Mouse (Mus musculus): ENCODE measurements around the gene Slamf6. TPM values are rescaled to one million over a fixed set of nuclear protein-coding genes. Genes with fewer than 3 reads are reported as not detected.
"Not testable (repeated sequence)": the region's sequence is repeated elsewhere in the genome, so short reads cannot be mapped to it uniquely, and the experiment has no call there.

The Slamf6 gene
- polyA plus RNA-seq, 1 experiment from 2014 or later = 0.37 TPM

DNA sequence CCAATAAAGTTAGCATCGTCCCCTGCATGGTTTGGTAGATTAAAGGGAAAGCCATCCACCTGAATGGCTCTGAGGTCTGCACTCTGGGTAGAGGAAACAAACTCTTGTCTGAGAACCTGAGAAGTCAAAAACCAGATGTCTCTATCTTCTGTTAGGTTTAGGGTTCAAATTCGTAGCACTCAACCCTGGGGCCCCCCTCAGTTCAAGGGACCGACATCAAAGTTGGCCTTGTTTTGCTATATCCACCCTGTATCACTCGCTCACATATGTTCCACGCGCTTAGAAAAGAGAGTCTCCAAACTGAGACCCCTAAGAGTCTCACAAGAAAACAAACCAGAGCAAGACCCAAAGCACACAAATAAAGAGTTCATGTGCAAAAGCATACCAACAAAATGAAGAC is 44.4 kb downstream of the Slamf6 start:
- no peak overlapping the region for H3K27ac ChIP-seq (replicated peaks)
- no peaks in the 10 kb centered on the region for H3K4me1 ChIP-seq
- no peak overlapping the region for H3K4me2 ChIP-seq
- H3K9me3 ChIP-seq = no peaks in the 10 kb centered on the region
- no peak for ATAC-seq (ENCODE audit: extremely low read depth, insufficient number of reproducible peaks, low FRiP score, low TSS enrichment)
- H3K36me3 ChIP-seq = no peaks in the 10 kb centered on the region
- H3K27me3 ChIP-seq (replicated peaks) = no peaks in the 10 kb centered on the region
- WGBS = 79% methylated on average over 6 of the region's 6 CpGs
- no peak overlapping the region for H3K4me3 ChIP-seq
- no peak overlapping the region for H3K9ac ChIP-seq

DNA sequence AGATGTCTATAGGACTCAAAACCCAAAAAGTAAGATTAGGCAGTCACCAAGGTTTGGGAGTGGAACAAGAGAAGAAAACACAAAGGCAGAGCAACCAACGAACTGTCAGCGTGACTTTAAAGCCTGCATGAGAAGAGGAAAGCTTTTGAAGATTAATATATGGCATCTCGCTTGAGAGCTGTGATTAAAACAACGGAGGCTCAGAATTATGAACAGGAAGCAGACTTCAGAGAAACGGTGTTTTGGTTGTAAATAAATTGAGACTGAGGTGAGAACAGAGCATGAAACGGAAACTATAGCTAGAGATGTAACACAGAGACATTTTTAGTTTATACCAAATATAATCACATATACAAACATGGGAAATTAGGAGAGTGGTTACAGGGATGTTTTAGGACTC is 46.3 kb downstream of the Slamf6 start:
- no peak overlapping the region for H3K9ac ChIP-seq
- no peaks in the 10 kb centered on the region for H3K36me3 ChIP-seq
- no peak overlapping the region for H3K4me2 ChIP-seq
- no peak overlapping the region for H3K27ac ChIP-seq (replicated peaks)
- H3K4me3 ChIP-seq = no peak overlapping the region
- H3K4me1 ChIP-seq = no peaks in the 10 kb centered on the region
- no peaks in the 10 kb centered on the region; the same call in 1 of the 2 replicates for H3K9me3 ChIP-seq
- ATAC-seq (ENCODE audit: extremely low read depth, insufficient number of reproducible peaks, low FRiP score, low TSS enrichment) = no peak
- 72% methylated on average over 6 of the region's 6 CpGs for WGBS
- no peaks in the 10 kb centered on the region for H3K27me3 ChIP-seq (replicated peaks)

- no peaks in the 10 kb centered on the region for H3K36me3 ChIP-seq
- H3K4me2 ChIP-seq = no peak overlapping the region
- H3K27me3 ChIP-seq (replicated peaks) = no peaks in the 10 kb centered on the region
- H3K4me1 ChIP-seq = no peaks in the 10 kb centered on the region
- 56% methylated on average over 6 of the region's 6 CpGs for WGBS
- H3K27ac ChIP-seq (replicated peaks) = no peak overlapping the region
- no peaks in the 10 kb centered on the region; the same call in 1 of the 2 replicates for H3K9me3 ChIP-seq
- H3K4me3 ChIP-seq = no peak overlapping the region
- no peak for ATAC-seq (ENCODE audit: extremely low read depth, insufficient number of reproducible peaks, low FRiP score, low TSS enrichment)
- H3K9ac ChIP-seq = no peak overlapping the region
Observed at GRCm38 (mm10) chr1:171966054-171966790, 48.9 kb downstream of the Slamf6 start.

GRCm38 (mm10) chr1:171969221-171969620 is 51.9 kb downstream of the Slamf6 start:
- H3K4me2 ChIP-seq = no peak overlapping the region
- no peaks in the 10 kb centered on the region for H3K36me3 ChIP-seq
- H3K4me3 ChIP-seq = no peak overlapping the region
- H3K9me3 ChIP-seq = no peaks in the 10 kb centered on the region; the same call in 1 of the 2 replicates
- no peaks in the 10 kb centered on the region for H3K27me3 ChIP-seq (replicated peaks)
- H3K27ac ChIP-seq (replicated peaks) = no peak overlapping the region
- no peak for ATAC-seq (ENCODE audit: extremely low read depth, insufficient number of reproducible peaks, low FRiP score, low TSS enrichment)
- WGBS = 70% methylated on average over 6 of the region's 6 CpGs
- H3K4me1 ChIP-seq = no peaks in the 10 kb centered on the region
- no peak overlapping the region for H3K9ac ChIP-seq

- H3K4me2 ChIP-seq = no peak overlapping the region
- no peak overlapping the region for H3K27ac ChIP-seq (replicated peaks)
- H3K9ac ChIP-seq = no peak overlapping the region
- no peaks in the 10 kb centered on the region for H3K27me3 ChIP-seq (replicated peaks)
- H3K36me3 ChIP-seq = no peaks in the 10 kb centered on the region
- ATAC-seq (ENCODE audit: extremely low read depth, insufficient number of reproducible peaks, low FRiP score, low TSS enrichment) = no peak
- no peak overlapping the region for H3K4me3 ChIP-seq
- no peaks in the 10 kb centered on the region for H3K4me1 ChIP-seq
- WGBS = 68% methylated on average over 10 of the region's 10 CpGs
- H3K9me3 ChIP-seq = peaks cover 5% of the 10 kb centered on the region; the same call in 1 of the 2 replicates
Observed at GRCm38 (mm10) chr1:171970854-171971586, 53.7 kb downstream of the Slamf6 start.

DNA sequence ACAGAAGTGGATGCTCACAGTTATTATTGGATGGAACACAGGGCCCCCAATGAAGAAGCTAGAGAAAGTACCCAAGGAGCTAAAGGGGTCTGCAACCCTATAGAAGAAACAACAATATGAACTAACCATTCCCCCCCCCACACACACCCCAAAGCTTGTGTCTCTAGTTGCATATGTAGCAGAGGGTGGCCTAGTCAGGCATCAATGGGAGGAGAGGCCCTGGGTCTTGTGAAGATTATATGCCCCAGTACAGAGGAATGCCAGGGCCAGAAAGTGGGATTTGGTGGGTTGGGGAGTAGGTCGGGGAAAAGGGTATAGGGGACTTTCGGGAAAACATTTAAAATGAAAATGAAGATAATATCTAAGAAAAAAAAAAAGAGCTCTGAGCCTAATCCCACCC is 57.0 kb downstream of the Slamf6 start:
- not testable (repeated sequence) for H3K4me1 ChIP-seq; H3K9me3 ChIP-seq; H3K4me3 ChIP-seq; H3K4me2 ChIP-seq; H3K27ac ChIP-seq (replicated peaks); H3K27me3 ChIP-seq (replicated peaks); H3K36me3 ChIP-seq; ATAC-seq (ENCODE audit: extremely low read depth, insufficient number of reproducible peaks, low FRiP score, low TSS enrichment); H3K9ac ChIP-seq
- WGBS = 89% methylated on average over 2 of the region's 2 CpGs

DNA sequence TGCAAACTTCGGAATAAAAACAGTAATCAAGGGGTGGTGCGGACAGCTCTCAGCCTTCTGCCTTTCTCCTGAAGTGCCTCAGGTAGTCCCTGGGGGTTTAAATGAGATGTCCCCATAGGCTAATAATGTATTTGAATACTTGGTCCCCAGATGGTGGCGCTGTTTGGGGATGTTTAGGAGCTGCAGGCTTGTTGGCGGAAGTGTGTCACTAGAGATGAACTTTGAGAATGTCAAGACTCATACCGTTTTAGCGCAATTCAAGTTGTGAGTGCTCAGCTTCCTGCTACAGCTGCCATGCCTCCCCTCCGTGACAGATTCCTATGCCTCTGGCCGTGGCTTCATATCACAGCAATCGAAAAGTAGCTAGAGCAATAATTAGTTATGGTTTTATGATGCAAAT is 58.1 kb downstream of the Slamf6 start:
- 82% methylated on average over 9 of the region's 9 CpGs for WGBS
- H3K36me3 ChIP-seq = no peaks in the 10 kb centered on the region
- no peak for ATAC-seq (ENCODE audit: extremely low read depth, insufficient number of reproducible peaks, low FRiP score, low TSS enrichment)

DNA sequence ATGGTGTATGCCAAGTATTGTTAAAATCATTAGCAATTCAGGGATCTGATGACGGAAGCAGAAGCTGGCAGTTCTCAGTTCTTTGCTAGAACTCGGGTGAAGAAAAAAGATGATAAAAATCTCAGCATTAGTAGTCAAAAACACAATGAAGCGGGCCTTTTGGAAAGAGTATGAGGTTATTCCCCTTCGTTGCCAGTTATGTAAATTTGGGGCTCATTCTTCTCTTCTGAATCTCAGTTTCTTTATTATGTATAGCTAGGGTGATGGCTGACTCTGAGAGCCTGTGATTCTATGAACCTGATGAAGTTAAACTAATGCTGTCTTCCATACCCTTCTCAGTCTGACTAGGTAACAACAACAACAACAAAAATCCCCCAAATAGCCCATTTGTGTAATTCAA is 58.5 kb downstream of the Slamf6 start:
- no peak overlapping the region for H3K4me2 ChIP-seq
- 65% methylated on average over 4 of the region's 4 CpGs for WGBS
- H3K9ac ChIP-seq = no peak overlapping the region
- no peaks in the 10 kb centered on the region for H3K27me3 ChIP-seq (replicated peaks)
- no peak overlapping the region for H3K4me3 ChIP-seq
- no peak overlapping the region for H3K27ac ChIP-seq (replicated peaks)
- 0 out of 2 replicates have a peak, but pooled peaks cover 5% of the 10 kb centered on the region for H3K9me3 ChIP-seq
- H3K4me1 ChIP-seq = no peaks in the 10 kb centered on the region
- no peaks in the 10 kb centered on the region for H3K36me3 ChIP-seq
- no peak for ATAC-seq (ENCODE audit: extremely low read depth, insufficient number of reproducible peaks, low FRiP score, low TSS enrichment)

More for the DNA sequence above, 58.1 kb downstream of the Slamf6 start:
- no peaks in the 10 kb centered on the region for H3K27me3 ChIP-seq (replicated peaks)
- H3K4me1 ChIP-seq = no peaks in the 10 kb centered on the region
- H3K27ac ChIP-seq (replicated peaks) = no peak overlapping the region
- H3K9me3 ChIP-seq = 0 out of 2 replicates have a peak, but pooled peaks cover 5% of the 10 kb centered on the region
- no peak overlapping the region for H3K4me3 ChIP-seq
- no peak overlapping the region for H3K9ac ChIP-seq
- no peak overlapping the region for H3K4me2 ChIP-seq

DNA sequence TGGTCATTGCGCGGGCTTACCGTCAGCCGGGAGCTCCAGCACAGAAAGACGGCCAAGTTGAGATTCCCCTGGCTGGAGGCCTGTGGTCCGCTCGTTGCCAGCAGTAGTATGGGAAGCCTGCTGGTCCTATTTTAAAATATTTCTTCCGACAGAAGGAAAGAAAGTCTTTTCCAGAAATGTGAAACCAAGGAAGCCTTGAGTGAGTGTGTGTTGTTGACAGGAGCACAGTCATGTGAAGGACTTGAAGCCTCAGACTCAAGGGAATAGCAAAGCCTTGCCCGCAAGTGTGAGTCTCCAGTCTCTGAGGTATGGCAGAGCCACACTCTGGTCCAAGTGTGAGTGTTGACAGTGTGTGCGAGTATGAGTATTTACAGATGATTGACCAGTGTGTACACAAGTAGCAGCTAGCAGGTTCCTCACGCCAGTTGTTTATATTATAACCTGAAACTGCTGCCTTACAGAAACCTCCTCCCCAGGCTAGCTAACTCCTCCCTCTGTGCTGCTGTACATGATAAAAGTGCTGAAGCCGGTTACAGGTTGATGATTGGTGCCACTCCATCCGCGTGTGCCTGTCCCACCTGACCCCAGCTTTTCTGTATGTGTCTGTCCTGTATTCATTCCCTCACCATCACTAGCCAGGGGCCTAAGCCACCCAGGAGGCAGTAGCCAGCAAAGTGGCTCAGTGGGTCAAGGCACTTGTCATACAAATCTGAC is 59.7 kb downstream of the Slamf6 start:
- Histone ChIP-seq H3K4me1 (no peaks in the 10 kb centered on the region), H3K4me2 (no peak overlapping the region), H3K9ac (no peak overlapping the region), H3K27ac (replicated peaks) (no peak overlapping the region), H3K9me3 (0 out of 2 replicates have a peak, but pooled peaks cover 5% of the 10 kb centered on the region), H3K36me3 (no peaks in the 10 kb centered on the region), H3K27me3 (replicated peaks) (no peaks in the 10 kb centered on the region), H3K4me3 (no peak overlapping the region)
- 84% methylated on average over 14 of the region's 14 CpGs for WGBS
- no peak for ATAC-seq (ENCODE audit: extremely low read depth, insufficient number of reproducible peaks, low FRiP score, low TSS enrichment)

DNA sequence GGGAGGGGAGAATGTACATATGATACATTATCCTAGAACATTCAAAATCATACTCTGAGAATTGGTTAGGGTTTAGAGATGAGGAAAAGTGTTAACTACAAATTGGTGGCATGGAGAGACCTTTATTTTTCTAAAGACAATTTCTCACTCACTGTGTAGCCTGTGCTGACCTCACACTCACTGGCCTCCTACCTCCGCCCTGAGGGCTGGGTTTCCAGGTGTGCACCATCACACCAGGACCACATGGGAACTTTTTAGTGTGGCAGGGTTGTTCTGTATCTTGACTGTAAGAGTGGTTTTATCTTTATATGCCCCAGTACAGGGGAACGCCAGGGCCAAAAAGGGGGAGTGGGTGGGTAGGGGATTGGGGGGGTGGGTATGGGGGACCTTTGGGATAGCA is 60.6 kb downstream of the Slamf6 start:
- 0 out of 2 replicates have a peak, but pooled peaks cover 5% of the 10 kb centered on the region for H3K9me3 ChIP-seq
- no peak overlapping the region for H3K4me3 ChIP-seq
- H3K36me3 ChIP-seq = no peaks in the 10 kb centered on the region
- no peak overlapping the region for H3K27ac ChIP-seq (replicated peaks)
- no peak for ATAC-seq (ENCODE audit: extremely low read depth, insufficient number of reproducible peaks, low FRiP score, low TSS enrichment)
- H3K4me2 ChIP-seq = no peak overlapping the region
- no peaks in the 10 kb centered on the region for H3K4me1 ChIP-seq
- no peaks in the 10 kb centered on the region for H3K27me3 ChIP-seq (replicated peaks)
- H3K9ac ChIP-seq = no peak overlapping the region
- WGBS = 77% methylated on average over 2 of the region's 2 CpGs

- H3K9me3 ChIP-seq = 0 out of 2 replicates have a peak, but pooled peaks cover 4% of the 10 kb centered on the region
- no peak overlapping the region for H3K9ac ChIP-seq
- no peak overlapping the region for H3K4me3 ChIP-seq
- H3K27ac ChIP-seq (replicated peaks) = no peak overlapping the region
- no peak for ATAC-seq (ENCODE audit: extremely low read depth, insufficient number of reproducible peaks, low FRiP score, low TSS enrichment)
- no peaks in the 10 kb centered on the region for H3K27me3 ChIP-seq (replicated peaks)
- H3K36me3 ChIP-seq = no peaks in the 10 kb centered on the region
- H3K4me2 ChIP-seq = no peak overlapping the region
- 87% methylated on average over 13 of the region's 13 CpGs for WGBS
- no peaks in the 10 kb centered on the region for H3K4me1 ChIP-seq
Observed at GRCm38 (mm10) chr1:171979969-171980730, 62.8 kb downstream of the Slamf6 start.

All from heart, embryonic 13.5 days (tissue).